Mouse (Mus musculus): ENCODE data around the gene Ralgapa2. TPM values are rescaled to one million over a fixed set of nuclear protein-coding genes. Genes with fewer than 3 reads are reported as not detected.

Ralgapa2 gene
- total RNA-seq, 2 experiments from 2014 or later: 26.0 to 29.8 TPM

GRCm38 (mm10) chr2:146289394-146289793, 222.8 kb downstream of the Ralgapa2 start:
- DNase-seq (ENCODE audit: extremely low spot score in 1 of 2, low spot score in 2 of 2): no peak
- intact Hi-C loops (cut with DNase I): no loop called here

GRCm38 (mm10) chr2:146288326-146288725, 223.8 kb downstream of the Ralgapa2 start:
- intact Hi-C loops (cut with DNase I): no loop called here
- DNase-seq (ENCODE audit: extremely low spot score in 1 of 2, low spot score in 2 of 2): no peak

DNA sequence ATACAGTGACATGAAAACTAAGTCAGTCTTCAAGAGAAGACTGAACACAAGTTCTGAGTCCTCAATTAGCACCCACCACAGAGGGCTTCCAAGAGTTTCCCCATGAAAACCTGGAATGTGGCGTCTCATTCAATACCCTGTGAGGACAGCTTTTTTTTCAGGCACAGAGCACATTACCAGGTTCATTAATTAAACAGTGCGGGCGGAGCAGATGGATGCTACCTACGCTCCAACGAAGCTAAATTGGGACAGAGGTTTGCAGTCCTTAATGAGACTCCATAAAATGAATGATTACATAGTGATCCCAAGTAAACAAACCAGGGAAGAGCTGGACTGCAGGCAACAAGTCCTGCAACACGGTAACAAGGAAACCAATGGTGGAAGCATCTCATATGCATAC, 224.6 kb downstream of the Ralgapa2 start:
- DNase-seq (ENCODE audit: extremely low spot score in 1 of 2, low spot score in 2 of 2): no peak
- intact Hi-C loops (cut with DNase I): no loop called here

GRCm38 (mm10) chr2:146281346-146281745, 230.8 kb downstream of the Ralgapa2 start:
- no peak for DNase-seq (ENCODE audit: extremely low spot score in 1 of 2, low spot score in 2 of 2)
- intact Hi-C loops (cut with DNase I): no loop called here

DNA sequence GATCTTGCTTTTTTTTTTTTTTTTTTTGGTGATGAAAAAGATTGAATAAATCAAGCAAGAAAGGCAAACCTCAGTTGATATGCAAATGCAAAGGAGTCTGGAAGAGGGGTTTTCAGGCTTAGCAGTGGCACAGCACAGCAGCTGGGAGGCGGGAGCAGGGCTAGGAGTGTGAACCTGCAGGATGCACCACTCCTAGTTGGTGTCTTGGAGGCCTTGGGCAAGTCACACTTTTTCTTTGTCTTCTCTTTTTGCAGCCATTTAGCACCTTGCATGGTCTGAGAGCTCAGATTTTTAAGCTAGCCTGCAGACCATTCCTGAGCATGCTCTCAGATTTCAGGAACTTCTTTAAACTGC, 231.2 kb downstream of the Ralgapa2 start:
- intact Hi-C loops (cut with DNase I): no loop called here
- DNase-seq (ENCODE audit: extremely low spot score in 1 of 2, low spot score in 2 of 2): no peak

GRCm38 (mm10) chr2:146280221-146280920, 231.8 kb downstream of the Ralgapa2 start:
- intact Hi-C loops (cut with DNase I): no loop called here
- DNase-seq (ENCODE audit: extremely low spot score in 1 of 2, low spot score in 2 of 2): no peak

GRCm38 (mm10) chr2:146279430-146280220, 232.5 kb downstream of the Ralgapa2 start:
- DNase-seq (ENCODE audit: extremely low spot score in 1 of 2, low spot score in 2 of 2): peak in 1 of 2 experiments; percentile 30
- intact Hi-C loops (cut with DNase I): no loop called here

DNA sequence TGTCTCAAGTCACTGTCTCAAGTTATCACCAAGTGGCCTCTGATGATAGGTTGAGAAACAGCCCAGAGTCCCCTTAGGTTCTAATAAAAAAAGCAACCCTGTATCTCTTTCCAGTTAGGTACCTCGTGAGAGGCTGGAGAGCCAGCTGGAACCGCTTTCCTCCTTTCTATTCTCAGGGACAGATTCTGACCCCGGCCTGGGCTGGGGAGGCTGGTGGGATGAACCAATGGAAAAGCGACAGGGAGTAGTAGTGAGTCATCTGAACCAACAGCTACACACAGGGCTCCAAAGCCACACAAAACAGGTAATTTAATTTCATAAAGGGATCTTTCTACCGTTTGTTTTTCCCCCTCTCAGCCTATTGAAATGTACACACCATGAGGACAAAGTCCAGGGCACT, 233.8 kb downstream of the Ralgapa2 start:
- intact Hi-C loops (cut with DNase I): no loop called here
- no peak for DNase-seq (ENCODE audit: extremely low spot score in 1 of 2, low spot score in 2 of 2)

DNA sequence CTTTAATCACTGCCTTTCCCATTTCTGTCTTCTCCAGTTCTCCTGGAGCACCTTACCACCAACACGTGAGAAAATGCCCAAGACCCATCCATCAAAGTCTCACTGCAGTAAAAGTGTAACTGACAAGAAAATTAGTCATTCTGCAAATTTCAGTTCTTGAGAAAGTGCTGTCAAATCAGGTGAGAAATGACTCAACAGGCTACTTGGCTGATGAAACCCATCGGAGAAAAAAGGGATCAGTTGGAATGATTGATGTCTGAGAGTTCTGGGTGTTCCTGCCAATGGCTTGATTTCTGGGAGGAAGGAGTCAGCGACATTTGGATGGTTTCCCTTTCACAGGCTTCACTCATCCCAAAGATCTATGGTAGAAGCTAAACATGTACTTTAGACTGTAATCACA, 245.6 kb downstream of the Ralgapa2 start:
- no peak for DNase-seq (ENCODE audit: extremely low spot score in 1 of 2, low spot score in 2 of 2)
- intact Hi-C loops (cut with DNase I): no loop called here

DNA sequence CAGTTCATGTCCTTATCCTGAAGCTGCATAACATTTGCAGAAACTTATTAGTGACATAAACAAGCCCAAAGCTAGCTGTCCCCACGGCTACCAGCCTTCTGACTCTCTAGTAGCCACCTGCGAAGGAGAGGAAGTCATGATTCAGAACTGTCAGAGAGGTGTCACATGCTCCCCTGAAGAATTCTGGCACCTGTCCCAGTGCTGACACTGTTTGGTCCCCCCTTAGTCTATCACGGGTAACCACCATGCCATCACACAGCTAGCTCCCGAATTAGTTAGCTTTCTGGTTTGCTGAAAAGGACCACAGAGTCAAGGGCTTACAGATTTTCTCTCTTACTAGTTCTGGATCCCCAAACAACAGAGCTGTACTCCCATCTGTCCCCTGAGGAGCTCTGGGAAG, 247.1 kb downstream of the Ralgapa2 start:
- DNase-seq (ENCODE audit: extremely low spot score in 1 of 2, low spot score in 2 of 2): no peak
- intact Hi-C loops (cut with DNase I): no loop called here

- intact Hi-C loops (cut with DNase I): no loop called here
- DNase-seq (ENCODE audit: extremely low spot score in 1 of 2, low spot score in 2 of 2): no peak
These were observed 249.2 kb downstream of the Ralgapa2 start for GRCm38 (mm10) chr2:146262966-146263365.

DNA sequence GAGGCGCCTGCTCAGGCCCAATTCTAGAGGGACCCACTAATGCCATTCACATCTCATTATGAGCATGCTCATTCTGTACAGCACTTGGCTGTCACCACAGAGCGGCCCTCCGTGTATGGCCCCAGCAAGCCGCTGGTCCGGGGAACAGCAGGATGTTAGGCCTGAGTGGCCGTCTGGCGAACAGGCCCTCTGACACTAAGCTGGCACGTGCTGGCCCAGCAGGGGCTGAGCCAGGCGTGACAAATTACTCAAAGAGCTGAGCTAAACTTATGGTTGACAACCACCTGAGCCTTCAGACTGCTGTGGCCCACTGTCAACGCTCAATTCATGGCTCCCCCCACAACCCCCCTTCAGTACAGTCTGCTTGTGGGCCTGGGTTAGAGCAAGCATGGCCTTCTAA, 249.9 kb downstream of the Ralgapa2 start:
- peak in 1 of 2 experiments; percentile 14 for DNase-seq (ENCODE audit: extremely low spot score in 1 of 2, low spot score in 2 of 2)

DNA sequence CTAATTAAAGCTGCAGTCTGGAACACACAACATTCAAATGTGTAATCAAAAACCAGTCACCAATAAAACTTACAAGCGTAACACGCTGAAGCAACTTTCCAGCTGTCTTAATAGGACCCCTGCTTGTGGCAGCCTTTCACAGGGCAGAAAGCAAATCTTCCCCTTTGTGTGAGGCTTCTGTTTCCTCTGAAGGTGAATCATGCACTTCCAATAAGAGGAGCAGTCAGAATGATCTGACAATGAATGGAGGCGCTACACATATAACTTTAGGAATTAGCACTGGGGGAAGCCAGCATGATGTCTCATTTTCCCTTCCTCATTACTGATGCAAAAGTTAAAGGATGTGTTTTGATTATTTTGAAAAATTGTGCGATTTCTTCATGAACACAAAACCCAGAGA, 251.0 kb downstream of the Ralgapa2 start:
- intact Hi-C loops (cut with DNase I): no loop called here

More for the DNA sequence above, 249.9 kb downstream of the Ralgapa2 start:
- intact Hi-C loops (cut with DNase I): no loop called here

DNA sequence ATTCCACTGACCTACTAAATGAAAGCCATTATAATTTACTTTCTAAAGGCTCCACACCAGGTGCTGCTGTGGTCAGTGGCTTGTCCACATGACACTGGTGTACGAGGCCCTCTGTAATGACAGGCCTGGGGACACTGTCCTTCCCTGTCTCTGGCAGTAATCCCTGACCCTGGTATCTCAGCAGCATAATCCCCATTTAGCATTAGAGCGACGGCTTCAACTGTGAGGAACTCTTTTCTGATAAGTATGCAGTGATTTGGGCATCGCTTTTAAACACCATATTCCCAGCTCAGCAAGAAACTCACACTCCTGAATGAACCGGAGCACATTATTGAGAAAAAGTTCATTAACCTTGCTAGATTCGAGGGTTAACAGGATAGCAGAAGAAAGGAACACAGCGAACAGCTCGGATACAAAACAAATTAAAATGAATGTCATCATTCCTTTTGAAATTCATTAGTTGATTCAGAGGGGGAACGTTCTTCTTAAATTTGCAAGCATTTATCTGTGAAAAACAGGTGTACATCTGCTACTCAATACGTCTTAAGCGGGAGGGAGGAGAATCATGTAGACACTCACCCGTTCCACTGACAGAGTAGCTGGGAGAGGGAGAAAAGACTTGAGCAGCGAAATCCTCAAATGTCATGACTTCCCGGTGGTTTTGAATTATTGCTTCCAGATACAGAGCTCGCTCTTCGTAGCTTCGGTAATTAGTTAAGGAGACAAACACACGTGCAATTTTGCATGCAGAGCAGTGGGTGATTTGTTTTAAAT, 252.2 kb downstream of the Ralgapa2 start:
- intact Hi-C loops (cut with DNase I): no loop called here
- no peak for DNase-seq (ENCODE audit: extremely low spot score in 1 of 2, low spot score in 2 of 2)

More for the DNA sequence above, 251.0 kb downstream of the Ralgapa2 start:
- no peak for DNase-seq (ENCODE audit: extremely low spot score in 1 of 2, low spot score in 2 of 2)

GRCm38 (mm10) chr2:146258736-146259469, 253.2 kb downstream of the Ralgapa2 start:
- intact Hi-C loops (cut with DNase I): no loop called here
- DNase-seq (ENCODE audit: extremely low spot score in 1 of 2, low spot score in 2 of 2): peak in 1 of 2 experiments; percentile 25

DNA sequence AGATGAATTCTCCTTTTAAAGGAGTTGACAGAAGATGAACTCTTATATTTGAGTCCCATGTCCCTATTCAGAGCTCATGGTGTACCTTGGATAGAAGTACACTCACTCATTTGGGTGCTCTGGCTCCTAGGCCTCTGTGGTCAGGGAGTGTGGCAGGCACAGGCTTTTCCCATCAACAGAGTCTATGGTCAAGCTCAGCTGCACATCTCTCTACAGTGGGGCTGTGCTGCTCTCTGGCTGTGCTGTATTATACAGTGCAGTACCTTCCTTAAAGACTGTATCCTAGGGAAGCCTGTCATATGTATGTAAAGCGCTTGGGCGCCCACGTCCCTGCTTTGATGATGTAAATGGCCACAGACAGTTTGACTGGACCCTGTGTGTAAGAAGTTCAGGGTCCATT, 254.5 kb downstream of the Ralgapa2 start:
- intact Hi-C loops (cut with DNase I): no loop called here
- no peak for DNase-seq (ENCODE audit: extremely low spot score in 1 of 2, low spot score in 2 of 2)

DNA sequence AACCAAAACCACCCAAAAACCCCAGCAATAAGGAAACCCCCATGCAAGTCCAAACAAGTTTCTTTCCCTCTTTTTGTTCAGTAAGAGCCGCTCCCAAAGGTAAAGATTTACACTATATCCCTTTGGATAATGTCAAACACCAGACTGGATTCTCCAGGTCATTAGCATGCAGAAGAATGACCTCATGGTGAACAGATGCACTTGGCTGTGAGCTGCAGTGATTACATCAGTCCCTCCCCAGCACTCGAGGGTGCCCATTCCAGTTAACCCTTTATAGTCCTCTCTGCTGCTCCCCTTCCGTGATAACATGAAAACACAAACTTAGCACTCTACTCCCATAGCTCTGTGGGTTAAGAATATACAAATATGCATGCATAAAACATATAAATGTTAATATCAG, 255.1 kb downstream of the Ralgapa2 start:
- no peak for DNase-seq (ENCODE audit: extremely low spot score in 1 of 2, low spot score in 2 of 2)
- intact Hi-C loops (cut with DNase I): no loop called here

GRCm38 (mm10) chr2:146256321-146256875, 255.7 kb downstream of the Ralgapa2 start:
- intact Hi-C loops (cut with DNase I): no loop called here
- DNase-seq (ENCODE audit: extremely low spot score in 1 of 2, low spot score in 2 of 2): peak in 1 of 2 experiments; percentile 30

DNA sequence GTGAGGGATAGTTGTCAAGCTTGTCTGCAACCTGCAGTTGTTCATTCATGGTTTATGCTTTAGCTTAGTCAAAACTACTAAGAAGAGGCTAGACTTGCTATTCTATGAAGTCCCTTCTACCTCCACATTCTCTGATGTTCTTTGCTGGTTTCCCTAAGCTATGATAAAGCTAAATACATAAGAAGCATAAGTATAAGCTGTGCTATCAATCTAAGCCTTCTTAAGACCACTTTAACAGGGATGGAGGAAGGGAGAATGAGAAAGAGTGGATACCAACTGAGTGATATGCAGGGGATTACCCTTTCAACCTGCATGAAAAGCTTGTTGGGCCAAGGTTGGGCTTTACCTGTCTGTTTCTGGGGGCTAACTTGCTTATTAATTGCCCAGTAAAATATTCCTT, 256.5 kb downstream of the Ralgapa2 start:
- intact Hi-C loops (cut with DNase I): no loop called here
- no peak for DNase-seq (ENCODE audit: extremely low spot score in 1 of 2, low spot score in 2 of 2)
